8 mouse cellular contexts compared by ENCODE assay signal in genomic region chr11:85312818-85313217, GRCm38 (mm10). TPM values are rescaled to one million over a fixed set of nuclear protein-coding genes. Genes with fewer than 3 reads are reported as not detected.
DNase-seq lines count a peak whose midpoint lies in the region; ATAC-seq lines count a peak whose summit lies in the region.

No protein-coding gene starts in this region.

- no peak overlapping the region for H3K9ac ChIP-seq in intestine, embryonic 14.5 days (ENCODE audit: low read length)

- H3K27ac ChIP-seq in intestine, embryonic 14.5 days (ENCODE audit: low read depth) = no peak overlapping the region

- H3K4me1 ChIP-seq in intestine, embryonic 14.5 days (replicated peaks; ENCODE audit: control insufficient read depth, insufficient read depth, low read length) = peaks cover 14% of the 10 kb centered on the region

- peak; percentile 66 for DNase-seq in cerebellum, adult 11 months
- peak; percentile 86 to 94 for DNase-seq in cerebellum, postnatal 10 days
- DNase-seq in gastrocnemius, postnatal 25 days = peak; percentile 63
- DNase-seq in intestine, embryonic 14.5 days (ENCODE audit: low spot score) = peak; percentile 60
- peak; percentile 43 to 67 for DNase-seq in left cerebral cortex, adult 9 months (ENCODE audit: low spot score in 2 of 2)
- DNase-seq in mesoderm, embryonic 11.5 days (ENCODE audit: low read depth, low spot score) = peak; percentile 81
- DNase-seq in testis, postnatal 14 days (ENCODE audit: low spot score) = peak; percentile 27

- H3K4me3 ChIP-seq in intestine, embryonic 14.5 days (ENCODE audit: low read depth, low read length) = peak overlapping the region; percentile 98

- H3K4me2 ChIP-seq in intestine, embryonic 14.5 days (ENCODE audit: low read length) = peak overlapping the region; percentile 78

- 14% methylated on average over 2 of the region's 2 CpGs for WGBS in intestine, embryonic 14.5 days

- H3K9me3 ChIP-seq in intestine, embryonic 14.5 days (ENCODE audit: control insufficient read depth, low read length) = no peaks in the 10 kb centered on the region

- no peak for ATAC-seq in cerebellum, adult (ENCODE audit: insufficient number of reproducible peaks, low FRiP score, low TSS enrichment)
- no peak for ATAC-seq in intestine, embryonic 14.5 days (replicated peaks; ENCODE audit: low FRiP score, low TSS enrichment, low read depth)

- H3K27me3 ChIP-seq in intestine, embryonic 14.5 days (replicated peaks; ENCODE audit: control insufficient read depth, insufficient read depth, low read length) = no peaks in the 10 kb centered on the region

- H3K36me3 ChIP-seq in intestine, embryonic 14.5 days (ENCODE audit: control insufficient read depth, insufficient read depth, low read length) = 0 out of 2 replicates have a peak, but pooled peaks cover 5% of the 10 kb centered on the region

RNA-seq across cellular contexts. Expression of gene Ppm1d, which starts 1.8 kb away (rescaled TPM):
- 1 to 10 TPM; 4.7 to 5.4 TPM for total RNA-seq in gastrocnemius, postnatal 25 days (2021)
- polyA plus RNA-seq in intestine, embryonic 14.5 days (2014; fragmentation: Nextera tagmentation; extraction: Ambion mirVana) = 15.8 and 16.7 TPM in 2 replicates

RNA-seq across cellular contexts. Expression of gene Bcas3, which starts 40.1 kb away (rescaled TPM):
- 10 to 100 TPM; 30.1 to 31.5 TPM for total RNA-seq in gastrocnemius, postnatal 25 days (2021)
- polyA plus RNA-seq in intestine, embryonic 14.5 days (2014; fragmentation: Nextera tagmentation; extraction: Ambion mirVana) = 17.9 and 20.3 TPM in 2 replicates

Comparison
In these comparisons a context has a peak if more than half of its experiments do, and no peak if none do; other contexts are left out.
1. DNase-seq: peak in every context shown above with its lines; median percentile 90 in cerebellum, postnatal 10 days; 81 in mesoderm, embryonic 11.5 days; 66 in cerebellum, adult 11 months; 63 in gastrocnemius, postnatal 25 days; 60 in intestine, embryonic 14.5 days; 55 in left cerebral cortex, adult 9 months; 27 in testis, postnatal 14 days.